Mouse (Mus musculus): ENCODE results near the gene Alb. TPM values are rescaled to one million over a fixed set of nuclear protein-coding genes. Genes with fewer than 3 reads are reported as not detected.

The Alb gene
- 0.76 TPM in 1 of 2 replicates, not detected in the other for polyA plus RNA-seq (2012; rRNA removed; ENCODE audit: low replicate concordance)

GRCm38 (mm10) chr5:90460619-90461018, at the start of gene Alb:
TSS of gene Alb (plus strand) at chr5:90460897.

DNA sequence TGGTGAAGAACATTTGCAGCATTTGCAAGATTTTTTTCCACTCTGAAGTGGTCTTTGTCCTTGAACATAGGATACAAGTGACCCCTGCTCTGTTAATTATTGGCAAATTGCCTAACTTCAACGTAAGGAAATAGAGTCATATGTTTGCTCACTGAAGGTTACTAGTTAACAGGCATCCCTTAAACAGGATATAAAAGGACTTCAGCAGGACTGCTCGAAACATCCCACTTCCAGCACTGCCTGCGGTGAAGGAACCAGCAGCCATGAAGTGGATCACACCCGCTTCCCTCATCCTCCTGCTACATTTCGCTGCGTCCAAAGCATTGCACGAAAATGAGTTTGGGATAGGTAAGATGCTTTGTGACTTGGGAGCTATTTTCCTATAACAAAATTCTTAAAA, 29.8 kb downstream of the Alb start, which contains the start of gene Afp:
Gene Afp, plus strand, starts transcription at position 220 of the 400 bp plus-strand sequence.

DNA sequence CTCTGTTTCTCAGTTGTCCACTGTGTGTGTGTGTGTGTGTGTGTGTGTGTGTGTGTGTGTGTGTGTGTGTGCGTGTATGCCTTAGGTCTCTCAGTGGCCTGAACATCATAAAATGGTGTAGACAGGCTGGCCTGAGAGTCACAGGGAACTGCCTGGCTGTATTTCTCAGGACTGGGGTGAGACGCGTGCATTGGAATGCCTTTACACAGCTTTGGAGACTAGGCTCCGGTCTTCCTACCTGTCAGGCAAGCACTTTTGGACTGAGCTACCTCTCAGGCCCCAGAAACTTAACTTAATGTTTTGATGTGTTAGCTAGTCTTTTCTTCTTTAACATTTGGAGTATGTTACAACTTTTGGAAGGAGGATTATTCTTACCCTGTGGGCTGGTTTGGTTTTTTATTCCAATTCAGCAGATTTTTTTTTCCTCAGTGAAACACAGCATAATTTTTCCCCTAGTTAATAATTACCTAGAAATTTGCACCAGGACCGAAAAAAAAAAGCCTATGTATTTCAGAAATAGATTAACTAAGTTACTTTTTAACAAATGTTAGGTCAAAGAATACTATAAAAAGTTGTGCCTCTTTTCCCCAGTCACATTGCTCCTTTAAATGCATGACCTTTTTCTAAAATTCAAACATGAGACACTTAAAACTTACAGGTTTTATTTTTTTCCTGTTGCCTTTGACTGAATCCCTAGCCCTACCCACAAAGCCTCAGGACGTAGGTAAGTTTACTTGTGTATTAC, 57.8 kb downstream of the Alb start, which contains the start of gene Afm:
Gene Afm, plus strand, starts transcription at position 577 of the 745 bp plus-strand sequence.

Other genes starting within 250 kb of the Alb start
- 28.5 and 28.8 TPM in 2 replicates for gene Cox18, start 236.9 kb upstream of the Alb start, polyA plus RNA-seq (2012; rRNA removed; ENCODE audit: low replicate concordance)
- gene Ankrd17, start 94.3 kb upstream of the Alb start, polyA plus RNA-seq (2012; rRNA removed; ENCODE audit: low replicate concordance) = 4.4 and 7.3 TPM in 2 replicates
- gene Gm9958, start 93.7 kb upstream of the Alb start, polyA plus RNA-seq (2012; rRNA removed; ENCODE audit: low replicate concordance) = 0.18 and 0.28 TPM in 2 replicates
- gene Afp, start 29.8 kb downstream of the Alb start, polyA plus RNA-seq (2012; rRNA removed; ENCODE audit: low replicate concordance) = 15.4 and 53.4 TPM in 2 replicates
- not detected in 2 replicates for gene Afm, start 58.0 kb downstream of the Alb start, polyA plus RNA-seq (2012; rRNA removed; ENCODE audit: low replicate concordance)
- gene 5830473C10Rik, start 100.2 kb downstream of the Alb start, polyA plus RNA-seq (2012; rRNA removed; ENCODE audit: low replicate concordance) = not detected in 2 replicates
- 2.8 and 3.3 TPM in 2 replicates for gene Rassf6, start 179.8 kb downstream of the Alb start, polyA plus RNA-seq (2012; rRNA removed; ENCODE audit: low replicate concordance)